Mouse (Mus musculus) liver, embryonic 14.5 days (tissue): Measurements from ENCODE around the gene Slc25a33. TPM values are rescaled to one million over a fixed set of nuclear protein-coding genes. Genes with fewer than 3 reads are reported as not detected.

Experiments used
- ATAC-seq: fragments of 200-750 bp; cut with Nextera tagmentation; 2 replicates; pipeline ENCODE4 v1.8.0; 2017; ENCODE audit warnings: moderate number of reproducible peaks, mild to moderate bottlenecking, moderate library complexity; ENCODE audit not compliant: insufficient read depth
- DNase-seq, 3 experiments: peaks; one replicate each; pipeline ENCODE4 v3.0.0-alpha.2; 2012 to 2013; ENCODE audit warnings: low read depth in 3 of 3, low spot score in 3 of 3
- H3K27ac ChIP-seq: fragments of 300-500 bp; sonication (generic); 2 replicates; pipeline ENCODE4 v1.5.1; 2014; ENCODE audit warnings: moderate library complexity, mild to moderate bottlenecking, control low read depth, inconsistent platforms
- H3K27me3 ChIP-seq: fragments of 300-500 bp; sonication (generic); 2 replicates; pipeline ENCODE4 v1.6.1; 2014; ENCODE audit warnings: mild to moderate bottlenecking, low read length, moderate library complexity; ENCODE audit not compliant: control insufficient read depth, insufficient read depth
- H3K36me3 ChIP-seq: fragments of 300-500 bp; sonication (generic); replicated peaks from 2 replicates; pipeline ENCODE4 v1.6.1; 2014; ENCODE audit warnings: low read depth; ENCODE audit not compliant: control insufficient read depth, insufficient read depth
- H3K4me1 ChIP-seq, 2 experiments: fragments of 200-500 bp in 1 of 2; fragments of 300-500 bp in 1 of 2; sonication (generic) in 1 of 2; replicated peaks; 2 replicates each; pipeline ENCODE4 v1.6.1; 2012 to 2014; ENCODE audit warnings: antibody characterized with exemption in 1 of 2, inconsistent platforms in 1 of 2, low read length in 1 of 2; ENCODE audit not compliant: control insufficient read depth in 2 of 2, insufficient read depth in 2 of 2
- H3K4me2 ChIP-seq: fragments of 300-500 bp; sonication (generic); 2 replicates; pipeline ENCODE4 v1.6.1; 2014; ENCODE audit warnings: low read depth, mild to moderate bottlenecking, control low read depth, moderate library complexity
- H3K4me3 ChIP-seq, 2 experiments: fragments of 200-500 bp in 1 of 2; fragments of 300-500 bp in 1 of 2; sonication (generic) in 1 of 2; 2 replicates each; pipeline ENCODE4 v1.5.1; 2012 to 2014; ENCODE audit warnings: low read depth in 2 of 2, low read length in 2 of 2, mild to moderate bottlenecking in 2 of 2, control low read depth in 1 of 2, inconsistent platforms in 1 of 2, moderate library complexity in 1 of 2; ENCODE audit not compliant: insufficient read depth in 1 of 2
- H3K9ac ChIP-seq: fragments of 300-500 bp; sonication (generic); replicated peaks from 2 replicates; pipeline ENCODE4 v1.6.1; 2014; ENCODE audit warnings: mild to moderate bottlenecking, control low read depth, moderate library complexity
- H3K9me3 ChIP-seq: fragments of 300-500 bp; sonication (generic); 2 replicates; pipeline ENCODE4 v1.6.1; 2016; ENCODE audit warnings: low read length, mixed read lengths; ENCODE audit not compliant: control insufficient read depth
- CTCF ChIP-seq: IDR thresholded peaks from 2 replicates; pipeline ENCODE4 v1.5.1; 2016; ENCODE audit warnings: antibody characterized with exemption, low read depth, control low read depth
- EP300 ChIP-seq: IDR thresholded peaks from 2 replicates; pipeline ENCODE4 v1.6.1; 2016; ENCODE audit warnings: antibody characterized with exemption, low read depth
- WGBS: fragments of 180-500 bp; shearing (Covaris S2); extraction: QIAGEN DNeasy Blood & Tissue Kit; methylation state at CpG from one replicate; pipeline ENCODE4 v1.1.7; 2014; ENCODE audit not compliant: insufficient replicate concordance; 5-methylcytosine and 5-hydroxymethylcytosine counted together
- polyA plus RNA-seq, 2 experiments: library from polyadenylated mRNA; depleted of rRNA in 1 of 2; stranded (reverse) in 1 of 2; unstranded in 1 of 2; fragments of >200 nt; fragmentation: Nextera tagmentation in 1 of 2; extraction: Ambion mirVana in 1 of 2; gene quantifications; 2 replicates each; pipeline versions ENCODE4 v1.2.1 to v1.2.3; 2012 to 2014

Slc25a33 gene
- polyA plus RNA-seq, 2 experiments, result 4.8 to 7.8 TPM

DNA sequence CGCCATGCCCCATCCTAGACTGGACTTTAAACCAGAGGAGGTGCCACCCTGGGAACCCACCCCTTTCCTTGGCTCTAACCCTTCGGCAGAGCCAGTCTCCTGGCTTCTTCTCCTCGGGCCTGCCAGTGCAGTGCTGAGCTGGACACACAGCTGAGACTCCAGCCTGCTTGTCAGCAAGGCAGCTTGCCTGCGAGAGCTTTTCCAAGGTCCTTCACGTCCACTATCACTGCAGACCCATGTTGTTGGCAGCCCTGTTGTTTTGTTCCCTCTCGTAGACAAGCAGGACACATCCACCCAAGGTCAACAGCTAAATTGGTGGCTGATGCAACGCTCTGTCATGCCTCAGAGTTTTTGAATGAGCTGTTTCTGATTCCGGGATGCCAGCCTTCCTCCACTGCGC, 3.0 kb upstream of the Slc25a33 start:
- Histone ChIP-seq H3K9ac (no peak overlapping the region), H3K36me3 (no peaks in the 10 kb centered on the region), H3K27me3 (no peaks in the 10 kb centered on the region), H3K4me3 (no peak overlapping the region), H3K4me2 (no peak overlapping the region), H3K9me3 (no peaks in the 10 kb centered on the region), H3K27ac (no peak overlapping the region), H3K4me1 (peaks cover 6 to 16% of the 10 kb centered on the region in 2 experiments)
- 56% methylated on average over 9 of the region's 9 CpGs for WGBS
- ATAC-seq (no peak), DNase-seq (no peak)
- TF ChIP-seq EP300 (no peak), CTCF (no peak)

DNA sequence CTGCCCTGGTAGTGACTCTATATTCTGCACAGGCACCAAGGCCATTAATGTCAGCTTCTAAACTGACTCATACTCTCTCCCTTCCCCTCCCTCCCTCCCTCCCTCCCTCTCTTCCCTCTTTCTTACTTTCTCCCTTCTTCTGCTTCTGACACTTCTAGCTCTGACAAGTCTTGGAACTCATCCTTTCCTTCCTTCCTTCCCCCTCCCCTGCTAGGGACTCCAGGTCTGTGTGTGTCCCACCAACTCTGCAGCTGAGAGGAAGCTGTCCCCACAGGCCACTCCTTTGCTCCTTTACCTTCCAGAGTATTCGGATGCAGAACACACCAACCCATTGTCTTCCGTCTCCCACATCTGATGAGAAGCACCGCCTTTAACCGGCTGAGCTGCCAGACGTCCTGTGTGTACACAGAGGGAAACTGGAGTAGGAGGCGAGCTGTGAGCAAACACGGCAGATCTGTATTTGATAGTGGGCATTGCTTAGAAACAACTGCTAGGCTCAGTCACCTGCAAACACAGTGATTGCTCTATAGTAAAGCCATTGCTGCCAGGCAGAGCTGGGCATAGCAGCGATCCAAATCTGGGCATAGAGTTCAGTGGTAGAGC, 1.8 kb upstream of the Slc25a33 start:
- WGBS, result 18% methylated on average over 8 of the region's 8 CpGs
- Histone ChIP-seq H3K4me2 (no peak overlapping the region), H3K9me3 (no peaks in the 10 kb centered on the region), H3K27me3 (no peaks in the 10 kb centered on the region), H3K4me3 (no peak overlapping the region), H3K4me1 (peaks cover 5 to 14% of the 10 kb centered on the region in 2 experiments), H3K9ac (no peak overlapping the region), H3K27ac (no peak overlapping the region), H3K36me3 (no peaks in the 10 kb centered on the region)
- no peak for ATAC-seq
- no peak for DNase-seq
- TF ChIP-seq EP300 (no peak), CTCF (no peak)

DNA sequence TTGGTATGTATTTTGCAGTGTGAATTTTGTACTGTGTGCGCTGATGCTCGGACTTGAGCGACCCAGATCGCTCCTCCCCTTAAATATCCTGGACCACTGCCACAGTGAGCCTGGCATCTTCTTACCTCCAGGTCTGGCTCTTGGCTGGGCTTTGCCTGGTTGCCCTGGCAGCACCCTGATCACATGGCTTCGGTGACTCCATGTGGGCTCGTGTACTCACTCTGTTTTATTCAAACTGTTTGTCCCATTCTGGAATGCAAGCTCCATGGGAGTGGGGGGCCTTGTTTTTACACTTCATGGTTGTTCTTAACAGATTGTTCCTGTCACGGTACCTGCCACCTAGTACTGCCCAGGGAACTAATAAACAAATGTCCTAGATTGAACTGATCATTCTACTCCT, 1.3 kb upstream of the Slc25a33 start:
- Histone ChIP-seq H3K4me1 (peaks cover 0 to 9% of the 10 kb centered on the region in 2 experiments; a peak in 3 of 4 replicates), H3K4me3 (no peak overlapping the region), H3K9ac (no peak overlapping the region), H3K4me2 (no peak overlapping the region), H3K36me3 (no peaks in the 10 kb centered on the region), H3K27me3 (no peaks in the 10 kb centered on the region), H3K27ac (no peak overlapping the region), H3K9me3 (no peaks in the 10 kb centered on the region)
- DNase-seq, result no peak
- WGBS, result 63% methylated on average over 7 of the region's 7 CpGs
- no peak for ATAC-seq
- TF ChIP-seq CTCF (no peak), EP300 (no peak)

DNA sequence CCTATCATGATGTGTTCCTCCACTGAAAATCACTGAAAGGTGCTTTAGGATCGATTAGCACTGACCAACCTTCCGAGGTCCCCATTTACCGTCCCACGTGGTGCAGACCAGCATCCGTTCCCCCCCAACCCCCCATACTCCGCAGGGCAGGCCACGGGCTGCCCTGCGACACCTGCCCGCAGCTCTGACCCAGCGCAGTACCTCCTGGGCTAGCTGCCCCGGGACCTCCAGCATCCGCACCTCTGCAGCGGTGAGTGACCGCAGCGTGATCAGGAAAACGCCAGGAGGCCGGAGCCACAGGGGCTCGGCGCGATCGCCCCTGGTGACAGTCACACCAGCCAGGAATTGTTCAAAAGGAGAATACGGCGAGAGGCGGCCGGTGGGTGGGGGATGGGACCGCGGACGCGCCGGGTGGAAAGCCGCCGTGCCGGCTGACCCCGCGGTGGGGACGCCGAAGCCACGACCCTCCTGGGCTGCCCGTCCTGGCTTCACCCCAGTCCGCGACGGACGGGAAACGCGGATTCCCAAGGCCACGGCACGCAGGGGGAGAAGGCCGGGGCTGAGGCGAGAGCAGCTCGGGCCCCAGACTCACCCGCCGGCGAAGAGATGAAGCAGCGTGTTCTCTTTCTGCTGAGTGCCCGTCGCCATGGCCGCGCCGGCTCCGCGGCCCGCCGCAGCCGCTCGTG, 526 bp downstream of the Slc25a33 start:
- peak overlapping the region; percentile 71 for H3K4me2 ChIP-seq
- H3K36me3 ChIP-seq, result no peaks in the 10 kb centered on the region
- H3K4me1 ChIP-seq, result peaks cover 0 to 4% of the 10 kb centered on the region in 2 experiments; a peak in 1 of 4 replicates
- DNase-seq (no peak), ATAC-seq (peak; percentile 38; the same call in 1 of the 2 replicates)
- peak overlapping the region; percentile 55 to 63 for H3K4me3 ChIP-seq
- under 1% methylated on average over 60 of the region's 65 CpGs for WGBS
- TF ChIP-seq EP300, result no peak
- TF ChIP-seq CTCF, result no peak
- peak overlapping the region; percentile 60 for H3K9ac ChIP-seq
- H3K27ac ChIP-seq, result no peak overlapping the region
- no peaks in the 10 kb centered on the region for H3K9me3 ChIP-seq
- H3K27me3 ChIP-seq, result no peaks in the 10 kb centered on the region

DNA sequence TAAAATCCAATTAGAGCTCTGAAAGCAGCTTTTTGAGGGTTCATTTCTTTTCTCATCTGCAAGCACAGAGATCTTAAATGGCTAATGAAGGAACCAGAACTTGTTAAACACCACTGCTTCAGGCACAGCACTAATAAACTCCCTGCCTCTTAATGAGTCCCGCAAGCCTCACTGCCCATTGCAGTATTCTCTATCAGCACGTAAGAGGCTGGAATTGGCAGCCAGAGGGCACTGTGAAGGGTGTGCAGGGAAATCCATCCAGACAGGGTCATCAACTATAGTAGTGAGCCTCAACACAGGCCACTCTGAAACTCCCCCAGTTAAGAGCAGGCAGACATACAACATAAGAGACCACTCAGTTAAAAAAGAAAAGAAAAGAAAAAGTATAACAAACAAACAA, 1.7 kb downstream of the Slc25a33 start:
- peak; percentile 57 for TF ChIP-seq CTCF
- no peak for TF ChIP-seq EP300
- no peak overlapping the region for H3K27ac ChIP-seq
- no peak for ATAC-seq
- H3K9me3 ChIP-seq, result no peaks in the 10 kb centered on the region
- DNase-seq, result no peak
- H3K27me3 ChIP-seq, result no peaks in the 10 kb centered on the region
- peak overlapping the region; percentile 71 for H3K4me2 ChIP-seq
- H3K36me3 ChIP-seq, result no peaks in the 10 kb centered on the region
- whole genome bisulfite sequencing, result 34% methylated on average over 2 of the region's 2 CpGs
- H3K4me3 ChIP-seq, result no peak overlapping the region
- no peak overlapping the region for H3K9ac ChIP-seq
- H3K4me1 ChIP-seq, result peaks cover 0 to 4% of the 10 kb centered on the region in 2 experiments; a peak in 1 of 4 replicates
